Mouse (Mus musculus): Measurements from ENCODE around the gene Adprhl1.

The Adprhl1 gene

GRCm38 (mm10) chr8:13229802-13230201 is 24.2 kb downstream of the Adprhl1 start:
- no peak for DNase-seq (ENCODE audit: low spot score)

GRCm38 (mm10) chr8:13228923-13229610 is 24.9 kb downstream of the Adprhl1 start:
- DNase-seq (ENCODE audit: low spot score), result no peak

GRCm38 (mm10) chr8:13227184-13227583 is 26.8 kb downstream of the Adprhl1 start:
- no peak for DNase-seq (ENCODE audit: low spot score)

- peak; percentile 54 for DNase-seq (ENCODE audit: low spot score)
These were observed 27.7 kb downstream of the Adprhl1 start for GRCm38 (mm10) chr8:13226288-13226687.

GRCm38 (mm10) chr8:13224426-13224825 is 29.5 kb downstream of the Adprhl1 start:
- no peak for DNase-seq (ENCODE audit: low spot score)

GRCm38 (mm10) chr8:13218441-13218840 is 35.5 kb downstream of the Adprhl1 start:
- no peak for DNase-seq (ENCODE audit: low spot score)

GRCm38 (mm10) chr8:13217986-13218385 is 36.0 kb downstream of the Adprhl1 start:
- DNase-seq (ENCODE audit: low spot score), result no peak

- no peak for DNase-seq (ENCODE audit: low spot score)
These were observed 36.9 kb downstream of the Adprhl1 start for GRCm38 (mm10) chr8:13217093-13217492.

GRCm38 (mm10) chr8:13216386-13216785 is 37.6 kb downstream of the Adprhl1 start:
- DNase-seq (ENCODE audit: low spot score), result no peak

- DNase-seq (ENCODE audit: low spot score), result peak; percentile 91
These were observed 40.3 kb downstream of the Adprhl1 start for GRCm38 (mm10) chr8:13213479-13214268.

- no peak for DNase-seq (ENCODE audit: low spot score)
These were observed 44.2 kb downstream of the Adprhl1 start for GRCm38 (mm10) chr8:13209770-13210169.

GRCm38 (mm10) chr8:13208627-13209355 is 45.2 kb downstream of the Adprhl1 start:
- no peak for DNase-seq (ENCODE audit: low spot score)

- no peak for DNase-seq (ENCODE audit: low spot score)
These were observed 47.7 kb downstream of the Adprhl1 start for GRCm38 (mm10) chr8:13206290-13206689.

GRCm38 (mm10) chr8:13205311-13205710 is 48.7 kb downstream of the Adprhl1 start:
- no peak for DNase-seq (ENCODE audit: low spot score)

- no peak for DNase-seq (ENCODE audit: low spot score)
These were observed 49.4 kb downstream of the Adprhl1 start for GRCm38 (mm10) chr8:13204371-13205140.

GRCm38 (mm10) chr8:13203472-13203871 is 50.5 kb downstream of the Adprhl1 start:
- DNase-seq (ENCODE audit: low spot score), result no peak

- DNase-seq (ENCODE audit: low spot score), result no peak
These were observed 51.2 kb downstream of the Adprhl1 start for GRCm38 (mm10) chr8:13202806-13203205.

- DNase-seq (ENCODE audit: low spot score), result no peak
These were observed 51.9 kb downstream of the Adprhl1 start for GRCm38 (mm10) chr8:13202041-13202440.

- no peak for DNase-seq (ENCODE audit: low spot score)
These were observed 53.0 kb downstream of the Adprhl1 start for GRCm38 (mm10) chr8:13201013-13201334.

- peak; percentile 66 for DNase-seq (ENCODE audit: low spot score)
These were observed 53.5 kb downstream of the Adprhl1 start, which contains the start of gene Grtp1 for GRCm38 (mm10) chr8:13200301-13201012. TSS of gene Grtp1 (minus strand) at chr8:13200620.

GRCm38 (mm10) chr8:13199385-13200061 is 54.4 kb downstream of the Adprhl1 start:
- DNase-seq (ENCODE audit: low spot score), result no peak

Measured in embryo, embryonic 10.5 days (tissue).